Mouse (Mus musculus) macrophage (primary cell): ENCODE results near the gene Me3. TPM values are rescaled to one million over a fixed set of nuclear protein-coding genes. Genes with fewer than 3 reads are reported as not detected.

Experiments used
- H3K27ac ChIP-seq: fragments of 350-480 bp; formaldehyde crosslinking; 2 replicates; pipeline ENCODE4 v1.9.0; 2021
- H3K36me3 ChIP-seq: fragments of 350-480 bp; formaldehyde crosslinking; 2 replicates; pipeline ENCODE4 v1.9.0; 2021; ENCODE audit errors: inconsistent target
- H3K4me3 ChIP-seq: fragments of 350-480 bp; formaldehyde crosslinking; 2 replicates; pipeline ENCODE4 v1.9.0; 2021; ENCODE audit errors: inconsistent target
- H3K79me2 ChIP-seq: fragments of 350-480 bp; formaldehyde crosslinking; 2 replicates; pipeline ENCODE4 v1.9.0; 2021; ENCODE audit errors: inconsistent target
- WGBS: methylation state at CpG from one replicate; pipeline ENCODE4 v1.1.7; 2026; ENCODE audit warnings: inconsistent platforms; ENCODE audit not compliant: missing documents; 5-methylcytosine and 5-hydroxymethylcytosine counted together
- polyA plus RNA-seq: library from polyadenylated mRNA; stranded (reverse); fragments of 250-400 nt; gene quantifications from 3 replicates; pipeline ENCODE4 v1.2.4, GENCODE M21; 2018; ENCODE audit warnings: inconsistent platforms

Gene Me3
- polyA plus RNA-seq, 1 experiment from 2014 or later, result not detected

- Histone ChIP-seq H3K27ac (no peak overlapping the region), H3K79me2 (no peaks in the 10 kb centered on the region), H3K36me3 (no peaks in the 10 kb centered on the region), H3K4me3 (no peak overlapping the region)
- 94% methylated on average over 6 of the region's 6 CpGs for WGBS
Measured at GRCm38 (mm10) chr7:89640533-89640932, 8.3 kb downstream of the Me3 start.

GRCm38 (mm10) chr7:89640944-89641661 lies 8.9 kb downstream of the Me3 start:
- Histone ChIP-seq H3K79me2 (no peaks in the 10 kb centered on the region), H3K4me3 (no peak overlapping the region), H3K27ac (no peak overlapping the region), H3K36me3 (no peaks in the 10 kb centered on the region)
- 64% methylated on average over 8 of the region's 8 CpGs for WGBS

GRCm38 (mm10) chr7:89645015-89645414 lies 12.8 kb downstream of the Me3 start:
- Histone ChIP-seq H3K27ac (no peak overlapping the region), H3K36me3 (no peaks in the 10 kb centered on the region), H3K79me2 (no peaks in the 10 kb centered on the region), H3K4me3 (no peak overlapping the region)
- 89% methylated on average over 3 of the region's 3 CpGs for WGBS

- Histone ChIP-seq H3K4me3 (no peak overlapping the region), H3K79me2 (no peaks in the 10 kb centered on the region), H3K36me3 (no peaks in the 10 kb centered on the region), H3K27ac (no peak overlapping the region)
Measured at GRCm38 (mm10) chr7:89647864-89648263, 15.7 kb downstream of the Me3 start.

GRCm38 (mm10) chr7:89657183-89657582 lies 25.0 kb downstream of the Me3 start:
- H3K4me3 ChIP-seq, result no peak overlapping the region
- 83% methylated on average over 9 of the region's 9 CpGs for WGBS
- no peak overlapping the region for H3K27ac ChIP-seq
- H3K36me3 ChIP-seq, result no peaks in the 10 kb centered on the region
- H3K79me2 ChIP-seq, result no peaks in the 10 kb centered on the region

GRCm38 (mm10) chr7:89657692-89658212 lies 25.6 kb downstream of the Me3 start:
- Histone ChIP-seq H3K4me3 (no peak overlapping the region), H3K79me2 (no peaks in the 10 kb centered on the region), H3K27ac (no peak overlapping the region), H3K36me3 (no peaks in the 10 kb centered on the region)
- 80% methylated on average over 7 of the region's 7 CpGs for WGBS

GRCm38 (mm10) chr7:89664197-89664596 lies 32.0 kb downstream of the Me3 start:
- no peak overlapping the region for H3K4me3 ChIP-seq
- H3K79me2 ChIP-seq, result no peaks in the 10 kb centered on the region
- H3K27ac ChIP-seq, result no peak overlapping the region
- WGBS, result 16% methylated on average over 5 of the region's 5 CpGs
- no peaks in the 10 kb centered on the region for H3K36me3 ChIP-seq

GRCm38 (mm10) chr7:89666361-89666760 lies 34.2 kb downstream of the Me3 start:
- Histone ChIP-seq H3K27ac (no peak overlapping the region), H3K36me3 (no peaks in the 10 kb centered on the region), H3K79me2 (no peaks in the 10 kb centered on the region), H3K4me3 (no peak overlapping the region)
- 90% methylated on average over 3 of the region's 3 CpGs for WGBS

- H3K79me2 ChIP-seq, result no peaks in the 10 kb centered on the region
Measured at GRCm38 (mm10) chr7:89667570-89667969, 35.4 kb downstream of the Me3 start.

GRCm38 (mm10) chr7:89669461-89669860 lies 37.3 kb downstream of the Me3 start:
- H3K27ac ChIP-seq, result no peak overlapping the region

More at GRCm38 (mm10) chr7:89667570-89667969, 35.4 kb downstream of the Me3 start:
- Histone ChIP-seq H3K4me3 (no peak overlapping the region), H3K27ac (no peak overlapping the region), H3K36me3 (no peaks in the 10 kb centered on the region)
- 88% methylated on average over 4 of the region's 4 CpGs for WGBS

GRCm38 (mm10) chr7:89671104-89671831 lies 39.1 kb downstream of the Me3 start:
- Histone ChIP-seq H3K4me3 (no peak overlapping the region), H3K36me3 (no peaks in the 10 kb centered on the region), H3K27ac (no peak overlapping the region), H3K79me2 (no peaks in the 10 kb centered on the region)
- WGBS, result 88% methylated on average over 6 of the region's 6 CpGs

More at GRCm38 (mm10) chr7:89669461-89669860, 37.3 kb downstream of the Me3 start:
- H3K36me3 ChIP-seq, result no peaks in the 10 kb centered on the region
- no peak overlapping the region for H3K4me3 ChIP-seq
- no peaks in the 10 kb centered on the region for H3K79me2 ChIP-seq
- WGBS, result 91% methylated on average over 6 of the region's 6 CpGs

- Histone ChIP-seq H3K79me2 (no peaks in the 10 kb centered on the region), H3K27ac (no peak overlapping the region), H3K4me3 (no peak overlapping the region), H3K36me3 (no peaks in the 10 kb centered on the region)
Measured at GRCm38 (mm10) chr7:89676176-89676575, 44.0 kb downstream of the Me3 start.

GRCm38 (mm10) chr7:89677850-89678249 lies 45.7 kb downstream of the Me3 start:
- H3K79me2 ChIP-seq, result no peaks in the 10 kb centered on the region

GRCm38 (mm10) chr7:89678719-89679118 lies 46.5 kb downstream of the Me3 start:
- 20% methylated on average over 5 of the region's 5 CpGs for WGBS
- no peaks in the 10 kb centered on the region for H3K36me3 ChIP-seq
- no peaks in the 10 kb centered on the region for H3K79me2 ChIP-seq
- H3K27ac ChIP-seq, result no peak overlapping the region
- no peak overlapping the region for H3K4me3 ChIP-seq

More at GRCm38 (mm10) chr7:89677850-89678249, 45.7 kb downstream of the Me3 start:
- no peak overlapping the region for H3K27ac ChIP-seq
- no peak overlapping the region for H3K4me3 ChIP-seq
- WGBS, result 93% methylated on average over 1 of the region's 1 CpGs
- no peaks in the 10 kb centered on the region for H3K36me3 ChIP-seq

- no peak overlapping the region for H3K4me3 ChIP-seq
- H3K27ac ChIP-seq, result no peak overlapping the region
- H3K36me3 ChIP-seq, result no peaks in the 10 kb centered on the region
- 23% methylated on average over 6 of the region's 6 CpGs for WGBS
- H3K79me2 ChIP-seq, result no peaks in the 10 kb centered on the region
Measured at GRCm38 (mm10) chr7:89679139-89679538, 46.9 kb downstream of the Me3 start.
